Mouse (Mus musculus) embryonic fibroblast, embryonic 13.5 days (primary cell): ENCODE results near the gene Mbnl2. TPM values are rescaled to one million over a fixed set of nuclear protein-coding genes. Genes with fewer than 3 reads are reported as not detected.

Experiments used
- H3K27ac ChIP-seq: 2 replicates; pipeline ENCODE4 v1.5.1; 2012; ENCODE audit warnings: low read length, control low read depth, inconsistent platforms; ENCODE audit not compliant: insufficient read depth
- H3K4me1 ChIP-seq: 2 replicates; pipeline ENCODE4 v1.6.1; 2011; ENCODE audit warnings: low read length; ENCODE audit not compliant: control insufficient read depth, insufficient read depth
- H3K4me3 ChIP-seq: 2 replicates; pipeline ENCODE4 v1.5.1; 2011; ENCODE audit warnings: mild to moderate bottlenecking, control low read depth, low read length; ENCODE audit not compliant: insufficient read depth
- CTCF ChIP-seq: IDR thresholded peaks from 2 replicates; pipeline ENCODE4 v1.5.1; 2011; ENCODE audit warnings: mild to moderate bottlenecking, control low read depth, low read length, moderate library complexity, borderline replicate concordance; ENCODE audit not compliant: insufficient read depth
- POLR2A ChIP-seq: IDR thresholded peaks from 2 replicates; pipeline ENCODE4 v1.6.1; 2011; ENCODE audit warnings: low read depth, mild to moderate bottlenecking, control low read depth, low read length, moderate library complexity
- polyA plus RNA-seq: library from polyadenylated mRNA; stranded (reverse); fragments of >200 nt; gene quantifications from 2 replicates; pipeline ENCODE4 v1.2.4, GENCODE M21; 2011; ENCODE audit warnings: low read depth; ENCODE audit not compliant: missing spikeins, insufficient read length

Gene Mbnl2
- polyA plus RNA-seq, 1 experiment = 207 TPM

GRCm38 (mm10) chr14:120322041-120322440 is 46.6 kb downstream of the Mbnl2 start:
- H3K4me1 ChIP-seq = peaks cover 41% of the 10 kb centered on the region
- no peak overlapping the region for H3K4me3 ChIP-seq
- TF ChIP-seq CTCF (no peak), POLR2A (no peak)
- H3K27ac ChIP-seq = peak overlapping the region; percentile 86

DNA sequence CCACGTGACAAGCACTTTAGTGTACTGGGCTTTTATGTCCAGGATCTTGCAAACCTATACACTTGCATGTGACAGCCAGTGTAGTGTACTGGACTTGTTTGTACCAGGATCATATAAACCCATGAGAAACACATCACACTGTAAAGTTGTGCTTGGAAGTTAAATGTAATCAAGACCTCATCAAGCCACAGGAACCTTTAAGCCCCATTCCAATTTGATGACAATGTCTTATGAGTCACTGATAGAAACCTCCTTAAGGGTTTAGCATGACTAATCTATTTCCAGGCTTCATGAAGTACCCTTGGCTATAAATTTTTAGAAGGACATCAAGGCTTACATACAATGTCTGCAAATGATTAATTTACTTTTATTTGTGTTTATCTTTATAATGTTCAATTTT is 47.6 kb downstream of the Mbnl2 start:
- Histone ChIP-seq H3K27ac (peak overlapping the region; percentile 86), H3K4me1 (peaks cover 44% of the 10 kb centered on the region), H3K4me3 (no peak overlapping the region)
- TF ChIP-seq CTCF = no peak
- no peak for TF ChIP-seq POLR2A

GRCm38 (mm10) chr14:120324061-120324791 is 48.8 kb downstream of the Mbnl2 start:
- Histone ChIP-seq H3K27ac (peak overlapping the region; percentile 93), H3K4me1 (peaks cover 42% of the 10 kb centered on the region), H3K4me3 (no peak overlapping the region)
- TF ChIP-seq CTCF (no peak), POLR2A (no peak)

DNA sequence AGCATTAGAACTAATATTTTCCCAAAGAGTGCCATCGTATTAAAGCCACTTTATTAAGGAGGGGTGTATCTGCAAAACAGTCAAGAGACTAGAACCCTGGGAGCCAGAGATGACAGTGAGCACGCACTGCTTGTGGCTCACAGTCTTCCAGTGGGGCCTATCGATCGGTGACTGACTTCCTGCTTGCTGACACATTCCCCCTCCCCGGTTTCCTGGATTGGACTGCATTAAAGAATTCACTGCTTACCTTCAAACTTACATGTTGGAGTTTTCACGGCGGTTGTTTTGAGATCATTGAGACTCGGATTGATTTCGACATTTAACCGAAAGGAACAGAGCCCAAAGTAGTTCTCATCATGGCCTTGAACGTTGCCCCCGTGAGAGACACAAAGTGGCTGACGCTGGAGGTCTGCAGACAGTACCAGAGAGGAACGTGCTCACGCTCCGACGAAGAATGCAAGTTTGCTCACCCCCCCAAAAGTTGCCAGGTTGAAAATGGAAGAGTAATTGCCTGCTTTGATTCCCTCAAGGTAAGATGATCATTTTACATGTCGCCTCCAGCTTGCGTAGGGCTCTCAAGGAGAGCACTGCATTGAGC is 49.5 kb downstream of the Mbnl2 start:
- Histone ChIP-seq H3K4me1 (peaks cover 39% of the 10 kb centered on the region), H3K27ac (peak overlapping the region; percentile 74)
- no peak for TF ChIP-seq POLR2A
- TF ChIP-seq CTCF = no peak

DNA sequence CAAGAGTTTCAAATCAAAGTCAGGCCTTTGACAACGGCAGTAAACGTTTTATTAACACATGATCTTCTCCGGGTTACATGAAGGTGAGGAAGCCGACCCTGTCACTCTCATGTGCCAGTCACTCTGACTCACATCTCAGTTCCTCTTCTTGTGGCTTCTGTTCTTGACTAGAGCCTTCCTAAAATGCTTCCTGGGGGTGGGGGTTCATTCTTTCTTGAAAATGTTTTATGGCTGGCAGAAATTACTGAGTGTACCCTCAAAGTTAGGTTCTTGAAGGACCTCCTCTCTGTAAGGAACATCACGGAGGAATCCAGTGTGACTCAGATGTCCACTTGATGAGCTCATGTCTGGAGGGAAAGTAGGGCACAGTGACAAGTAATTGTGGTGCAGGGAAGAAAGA is 50.2 kb downstream of the Mbnl2 start:
- Histone ChIP-seq H3K27ac (peak overlapping the region; percentile 33), H3K4me3 (no peak overlapping the region), H3K4me1 (peaks cover 39% of the 10 kb centered on the region)
- no peak for TF ChIP-seq CTCF
- no peak for TF ChIP-seq POLR2A

More for the DNA sequence above, 49.5 kb downstream of the Mbnl2 start:
- H3K4me3 ChIP-seq = no peak overlapping the region

- TF ChIP-seq CTCF (no peak), POLR2A (no peak)
- Histone ChIP-seq H3K4me3 (no peak overlapping the region), H3K27ac (no peak overlapping the region), H3K4me1 (peaks cover 22% of the 10 kb centered on the region)
These were observed 55.0 kb downstream of the Mbnl2 start for GRCm38 (mm10) chr14:120330454-120330853.

DNA sequence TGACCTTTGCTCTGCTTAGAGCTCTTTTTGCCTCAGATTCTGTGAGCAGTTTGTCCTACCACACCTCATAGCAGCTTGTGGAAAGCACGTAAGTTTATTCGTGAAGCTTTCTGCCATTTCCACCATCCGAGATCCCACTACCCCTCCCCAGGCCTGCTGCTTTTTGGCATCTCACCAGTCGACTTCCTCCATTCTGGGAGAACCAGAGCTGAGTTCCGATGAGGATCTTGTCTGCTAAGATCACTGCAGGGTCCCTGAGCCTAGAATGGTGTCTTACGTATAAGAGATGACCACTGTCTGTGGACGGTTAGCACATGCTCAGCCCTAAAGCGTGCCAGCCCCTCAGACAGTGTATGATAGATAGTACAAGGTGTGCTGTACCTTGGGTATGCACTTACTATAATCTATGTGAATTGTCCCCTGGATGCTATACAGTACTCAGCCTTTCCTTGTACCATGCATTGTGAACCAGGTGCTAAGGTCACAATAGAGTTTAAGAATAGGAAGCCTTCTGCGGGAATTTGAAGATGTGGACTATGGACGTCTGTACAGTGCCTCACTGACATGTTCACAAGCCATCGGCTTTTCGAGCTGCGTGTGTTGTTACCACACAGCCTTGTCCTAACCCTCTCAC is 55.5 kb downstream of the Mbnl2 start:
- Histone ChIP-seq H3K4me3 (no peak overlapping the region), H3K4me1 (peaks cover 16% of the 10 kb centered on the region), H3K27ac (no peak overlapping the region)
- TF ChIP-seq POLR2A (no peak), CTCF (no peak)

GRCm38 (mm10) chr14:120333465-120334243 is 58.2 kb downstream of the Mbnl2 start:
- peaks cover 22% of the 10 kb centered on the region for H3K4me1 ChIP-seq
- no peak overlapping the region for H3K27ac ChIP-seq
- TF ChIP-seq CTCF (no peak), POLR2A (no peak)
- no peak overlapping the region for H3K4me3 ChIP-seq

DNA sequence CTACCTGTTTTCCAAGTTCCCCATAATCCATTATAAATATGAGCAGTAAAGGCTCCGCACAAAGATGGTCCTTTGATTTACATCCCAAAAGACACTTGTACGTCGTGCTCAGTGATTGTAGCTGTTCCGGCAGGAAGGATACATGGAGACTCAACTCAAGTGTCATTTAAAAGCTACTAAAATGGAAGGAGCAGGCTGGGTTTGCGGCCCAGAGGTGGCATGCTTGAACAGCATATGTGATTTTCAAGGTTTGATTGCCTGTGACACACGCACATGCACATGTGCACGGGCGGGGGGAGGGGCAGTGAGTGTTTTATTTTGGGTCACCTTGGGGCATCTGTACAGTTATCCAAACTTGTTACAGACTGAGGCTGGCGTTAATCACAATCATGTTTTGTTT is 59.9 kb downstream of the Mbnl2 start:
- Histone ChIP-seq H3K4me3 (no peak overlapping the region), H3K27ac (no peak overlapping the region), H3K4me1 (peaks cover 22% of the 10 kb centered on the region)
- TF ChIP-seq CTCF (no peak), POLR2A (no peak)

DNA sequence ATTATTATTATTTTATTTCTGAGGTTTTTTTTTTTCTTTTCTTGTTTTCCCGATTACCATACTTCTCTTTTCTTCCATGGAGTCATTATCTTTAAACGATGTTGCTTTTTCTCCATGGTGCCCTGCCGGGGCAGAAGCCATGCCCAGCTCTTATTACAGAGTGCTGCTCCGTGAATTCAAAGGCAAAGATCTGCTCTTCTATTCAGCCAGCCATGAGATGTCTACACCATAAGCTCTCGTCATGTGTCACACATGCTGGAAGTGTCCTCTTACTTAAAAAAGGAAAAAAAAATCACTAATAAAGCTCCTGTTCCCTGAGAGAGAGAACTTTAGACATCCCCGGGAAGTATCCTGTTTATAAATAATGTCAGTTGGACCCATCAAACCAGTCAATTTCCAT is 60.4 kb downstream of the Mbnl2 start:
- TF ChIP-seq POLR2A (no peak), CTCF (no peak)
- Histone ChIP-seq H3K4me1 (peaks cover 21% of the 10 kb centered on the region), H3K27ac (peak overlapping the region; percentile 54; the same call in 1 of the 2 replicates)

More for the DNA sequence above, 60.4 kb downstream of the Mbnl2 start:
- no peak overlapping the region for H3K4me3 ChIP-seq
